Mouse (Mus musculus) CD4-positive, CD25-positive, alpha-beta regulatory T cell (primary cell): ENCODE results near the gene 7420426K07Rik. TPM values are rescaled to one million over a fixed set of nuclear protein-coding genes. Genes with fewer than 3 reads are reported as not detected.

Experiments used
- polyA plus RNA-seq: library from polyadenylated mRNA; unstranded; fragments of 100-300 nt; shearing (Covaris generic); gene quantifications from one replicate; pipeline ENCODE4 v1.2.1, GENCODE M21; 2017

Gene 7420426K07Rik
- not detected for polyA plus RNA-seq

DNA sequence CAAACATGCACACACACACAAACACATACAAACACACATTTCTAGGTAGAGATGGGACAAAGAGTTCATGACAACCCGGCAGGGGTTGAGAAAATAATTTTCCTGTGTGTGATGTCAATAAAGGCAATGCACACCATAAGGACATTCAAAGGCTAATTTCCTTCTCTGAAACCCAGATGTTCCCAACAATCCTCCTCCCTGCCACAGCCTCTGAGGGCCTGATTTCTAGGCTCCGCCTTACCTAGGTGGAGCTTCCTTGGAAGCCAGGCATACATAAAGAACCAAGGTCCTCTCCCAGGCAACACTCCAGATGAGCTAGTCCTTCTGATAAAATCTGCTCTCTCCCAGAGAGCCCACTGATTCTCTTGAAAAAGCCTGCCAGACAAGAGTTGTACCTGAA lies at the start of gene 7420426K07Rik:
Gene 7420426K07Rik, plus strand, starts transcription at position 301 of the 400 bp plus-strand sequence.

DNA sequence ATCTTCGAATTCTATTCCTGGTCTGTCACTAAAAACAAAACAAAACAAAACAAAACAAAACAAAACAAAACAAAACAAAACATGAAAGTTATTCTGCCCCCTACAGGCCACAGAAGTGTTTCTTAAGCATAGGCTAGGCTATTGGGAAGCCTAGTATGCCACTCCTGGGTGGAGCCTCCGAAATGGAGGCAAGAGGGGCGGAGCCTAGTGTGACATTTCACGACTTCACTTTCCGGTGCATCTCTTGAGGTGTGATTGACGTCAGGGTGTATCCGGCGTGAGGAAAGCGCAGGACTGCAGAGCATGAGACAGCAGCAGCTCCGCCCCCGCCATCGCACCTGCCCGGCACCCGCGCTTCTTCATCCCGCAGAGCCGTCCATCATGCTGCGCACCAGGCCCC lies 46.7 kb upstream of the 7420426K07Rik start, which contains the start of gene Prr23a2:
Gene Prr23a2, plus strand, starts transcription at position 285 of the 400 bp plus-strand sequence.

DNA sequence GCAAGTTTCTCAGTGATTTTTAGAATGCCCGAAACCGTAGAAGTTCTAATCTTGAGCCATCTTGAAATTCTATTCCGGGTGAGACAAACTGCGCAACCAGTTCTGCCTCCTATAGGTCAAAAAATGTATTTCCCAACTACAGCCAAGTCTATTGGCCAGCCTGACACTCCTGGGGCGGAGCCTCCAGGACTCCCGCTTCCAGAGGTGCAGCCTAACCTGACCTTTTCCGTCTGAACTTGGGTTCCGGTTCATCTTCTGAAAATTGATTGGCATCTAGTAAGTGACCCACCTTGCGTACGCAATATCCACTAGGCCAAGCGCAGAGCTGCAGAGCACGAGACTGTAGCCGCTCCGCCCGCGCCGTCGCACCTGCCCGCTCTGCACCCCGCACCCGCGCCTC lies 38.3 kb upstream of the 7420426K07Rik start, which contains the start of gene Prr23a3:
Gene Prr23a3, plus strand, starts transcription at position 197 of the 400 bp plus-strand sequence.

Other genes with a start within 250 kb of the 7420426K07Rik start
- gene Prr23a1, start 60.6 kb upstream of the 7420426K07Rik start, polyA plus RNA-seq: not detected
- gene Prr23a2, start 46.6 kb upstream of the 7420426K07Rik start, polyA plus RNA-seq: not detected
- gene Prr23a3, start 38.4 kb upstream of the 7420426K07Rik start, polyA plus RNA-seq: not detected
- not detected for gene Foxl2, start 52.2 kb downstream of the 7420426K07Rik start, polyA plus RNA-seq
- gene Faim, start 83.3 kb downstream of the 7420426K07Rik start, polyA plus RNA-seq: 80.0 TPM
- 0.99 TPM for gene Gm1123, start 132.6 kb downstream of the 7420426K07Rik start, polyA plus RNA-seq
- gene Pik3cb, start 237.5 kb downstream of the 7420426K07Rik start, polyA plus RNA-seq: 8.0 TPM